Mouse (Mus musculus) brown adipose tissue, adult 24 weeks (tissue): ENCODE measurements around the gene Gm42906. TPM values are rescaled to one million over a fixed set of nuclear protein-coding genes. Genes with fewer than 3 reads are reported as not detected.

Source experiments
- H3K27ac ChIP-seq: fragments of 200-500 bp; replicated peaks from 2 replicates; pipeline ENCODE4 v1.5.1; 2012; ENCODE audit warnings: low read depth, mild to moderate bottlenecking, low read length
- H3K4me1 ChIP-seq: fragments of 200-500 bp; 2 replicates; pipeline ENCODE4 v1.6.1; 2012; ENCODE audit warnings: low read length, mixed read lengths; ENCODE audit not compliant: control insufficient read depth, insufficient read depth, insufficient read length
- H3K4me3 ChIP-seq: fragments of 200-500 bp; 2 replicates; pipeline ENCODE4 v1.5.1; 2012; ENCODE audit warnings: low read depth, mild to moderate bottlenecking, low read length, moderate library complexity; ENCODE audit not compliant: insufficient read depth
- polyA plus RNA-seq: library from polyadenylated mRNA; stranded (reverse); fragments of >200 nt; gene quantifications from 2 replicates; pipeline ENCODE4 v1.2.4, GENCODE M21; 2012; ENCODE audit not compliant: missing spikeins, insufficient read depth, insufficient read length

Gene Gm42906
- polyA plus RNA-seq, 1 experiment = not detected

DNA sequence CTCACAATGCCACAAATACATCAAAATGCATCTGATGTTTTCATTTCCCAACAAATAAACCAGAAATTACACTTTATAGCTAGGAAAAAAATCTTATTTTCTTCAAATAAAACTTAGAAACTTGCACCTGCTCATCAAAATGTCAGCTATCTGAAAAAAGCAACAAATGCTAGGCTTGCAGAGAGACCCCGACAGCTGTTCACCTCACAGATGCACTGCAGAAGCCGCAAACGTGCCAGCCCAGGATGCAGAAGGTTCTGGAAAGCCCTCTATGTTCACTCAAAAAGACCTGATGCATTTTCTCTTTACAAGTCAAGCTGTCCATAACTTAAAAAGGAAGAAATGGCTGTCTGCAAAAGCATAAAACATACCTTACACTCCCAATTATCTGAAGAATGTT is 214.9 kb downstream of the Gm42906 start:
- Histone ChIP-seq H3K4me1 (peaks cover 7% of the 10 kb centered on the region), H3K27ac (no peak overlapping the region), H3K4me3 (no peak overlapping the region)

DNA sequence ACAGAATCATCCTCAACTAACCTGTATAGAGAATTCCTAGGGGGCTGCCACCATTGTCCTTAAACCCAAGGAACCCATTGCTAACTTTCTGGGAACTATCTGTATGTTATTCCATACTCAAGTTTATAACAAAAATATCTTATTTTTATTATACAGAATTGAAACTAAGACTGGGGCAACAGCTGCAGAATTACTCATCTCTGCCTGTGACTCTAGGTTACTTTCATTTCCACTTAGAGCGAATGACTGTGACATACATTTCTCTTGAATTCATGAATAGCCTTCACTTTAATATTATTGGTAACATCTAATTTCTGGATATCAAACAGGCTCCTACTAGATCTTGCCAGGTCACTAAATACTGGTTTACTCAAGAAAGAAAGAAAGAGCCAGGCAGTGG is 217.1 kb downstream of the Gm42906 start:
- peak overlapping the region; percentile 58 for H3K27ac ChIP-seq
- H3K4me3 ChIP-seq = no peak overlapping the region
- peaks cover 5% of the 10 kb centered on the region; the same call in 1 of the 2 replicates for H3K4me1 ChIP-seq

DNA sequence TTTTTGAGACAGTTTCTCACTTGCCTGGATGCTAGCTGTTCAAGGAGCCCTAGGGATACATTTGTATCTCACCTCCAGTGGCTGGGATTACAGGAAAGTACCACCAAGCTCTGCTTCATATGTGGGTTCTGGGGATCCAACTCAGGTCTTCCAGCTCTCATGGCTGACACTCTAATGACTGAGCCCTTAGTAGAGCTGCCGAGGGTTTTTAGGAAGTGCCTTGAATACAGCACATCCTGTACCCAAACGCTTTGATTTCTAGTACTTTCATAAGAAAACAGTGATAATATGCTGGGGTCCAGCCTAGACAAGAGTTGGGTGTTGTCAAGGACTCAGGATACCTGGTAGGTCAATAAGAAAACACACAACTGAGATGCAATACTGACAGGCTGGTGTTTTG is 217.9 kb downstream of the Gm42906 start:
- Histone ChIP-seq H3K4me3 (no peak overlapping the region), H3K4me1 (0 out of 2 replicates have a peak, but pooled peaks cover 5% of the 10 kb centered on the region), H3K27ac (peak overlapping the region; percentile 50)

DNA sequence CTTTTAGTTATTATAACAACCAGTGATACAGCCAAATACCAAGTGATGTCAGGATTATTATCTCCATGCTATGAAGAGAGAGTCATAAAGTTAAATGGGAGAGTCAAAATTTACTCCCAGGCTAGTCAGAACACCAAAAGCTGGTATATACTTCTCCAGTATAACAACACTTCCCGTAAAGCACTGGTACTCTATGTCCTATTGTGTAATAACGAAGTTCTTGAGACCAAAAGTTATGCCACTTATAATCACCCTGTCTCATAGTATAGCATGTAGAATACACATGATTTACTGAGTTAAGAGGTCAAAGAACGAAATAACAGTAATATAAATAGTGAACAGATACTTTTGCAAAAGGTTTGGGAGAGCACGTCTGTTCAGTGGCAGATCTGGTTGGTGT is 222.9 kb downstream of the Gm42906 start:
- Histone ChIP-seq H3K27ac (no peak overlapping the region), H3K4me3 (no peak overlapping the region), H3K4me1 (peaks cover 7% of the 10 kb centered on the region)

DNA sequence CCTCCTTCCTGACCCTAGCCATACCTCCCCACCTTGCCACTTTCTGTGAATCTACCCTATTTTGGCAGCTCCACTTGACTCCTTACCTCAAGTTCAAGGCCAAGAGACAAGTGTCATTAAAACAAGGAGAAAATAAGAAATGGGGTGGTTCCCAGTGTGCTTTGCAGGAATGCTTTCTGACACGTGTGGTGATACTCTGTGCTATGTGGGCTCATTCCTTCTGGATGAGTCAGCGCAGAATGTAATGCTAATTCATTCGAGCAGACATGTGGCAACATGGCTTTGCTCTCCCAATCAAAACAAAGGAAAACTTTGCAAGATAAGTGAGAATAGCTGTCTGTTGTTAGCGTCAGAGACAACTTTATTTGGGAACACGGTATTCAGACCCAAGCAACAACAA is 225.0 kb downstream of the Gm42906 start:
- Histone ChIP-seq H3K27ac (no peak overlapping the region), H3K4me1 (peaks cover 12% of the 10 kb centered on the region), H3K4me3 (no peak overlapping the region)

DNA sequence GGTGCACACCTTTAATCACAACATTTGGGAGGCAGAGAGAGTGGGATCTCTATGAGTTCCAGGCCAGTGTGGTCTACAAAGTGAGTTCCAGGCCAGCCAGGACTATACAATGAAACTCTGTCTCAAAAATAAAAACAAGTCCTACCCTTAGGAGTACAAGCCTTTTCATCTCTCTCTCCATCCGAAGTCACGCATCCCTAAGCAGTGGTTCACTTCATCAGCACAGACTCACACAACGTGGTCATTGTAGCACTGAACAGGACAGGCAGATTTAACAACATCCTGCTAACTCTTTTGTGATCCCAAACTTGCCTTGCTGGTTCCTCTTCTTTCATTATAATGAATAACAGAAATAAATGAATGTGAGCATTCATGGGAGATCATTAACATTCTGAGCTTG is 226.7 kb downstream of the Gm42906 start:
- H3K4me1 ChIP-seq = peaks cover 14% of the 10 kb centered on the region
- no peak overlapping the region for H3K4me3 ChIP-seq

DNA sequence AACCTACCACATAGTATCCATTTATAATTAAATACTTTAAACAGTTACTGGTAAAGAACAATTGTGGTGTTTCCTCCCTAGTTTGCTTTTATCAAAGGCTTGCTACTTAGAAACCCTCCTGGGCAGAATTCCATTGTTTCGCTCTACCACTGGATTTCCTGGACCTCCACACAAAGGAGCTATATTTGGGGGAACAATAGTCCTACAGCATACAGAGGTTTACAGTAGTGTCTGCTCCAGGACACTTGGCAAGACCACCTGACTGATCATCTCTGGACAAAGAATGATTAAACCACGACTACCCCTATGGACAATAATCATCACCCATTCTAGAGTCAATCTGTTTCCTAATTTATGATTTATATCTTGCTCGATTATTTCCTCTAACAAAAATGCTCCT is 228.7 kb downstream of the Gm42906 start:
- H3K27ac ChIP-seq = no peak overlapping the region
- H3K4me1 ChIP-seq = peaks cover 15% of the 10 kb centered on the region
- H3K4me3 ChIP-seq = no peak overlapping the region

More for the DNA sequence above, 226.7 kb downstream of the Gm42906 start:
- no peak overlapping the region for H3K27ac ChIP-seq

DNA sequence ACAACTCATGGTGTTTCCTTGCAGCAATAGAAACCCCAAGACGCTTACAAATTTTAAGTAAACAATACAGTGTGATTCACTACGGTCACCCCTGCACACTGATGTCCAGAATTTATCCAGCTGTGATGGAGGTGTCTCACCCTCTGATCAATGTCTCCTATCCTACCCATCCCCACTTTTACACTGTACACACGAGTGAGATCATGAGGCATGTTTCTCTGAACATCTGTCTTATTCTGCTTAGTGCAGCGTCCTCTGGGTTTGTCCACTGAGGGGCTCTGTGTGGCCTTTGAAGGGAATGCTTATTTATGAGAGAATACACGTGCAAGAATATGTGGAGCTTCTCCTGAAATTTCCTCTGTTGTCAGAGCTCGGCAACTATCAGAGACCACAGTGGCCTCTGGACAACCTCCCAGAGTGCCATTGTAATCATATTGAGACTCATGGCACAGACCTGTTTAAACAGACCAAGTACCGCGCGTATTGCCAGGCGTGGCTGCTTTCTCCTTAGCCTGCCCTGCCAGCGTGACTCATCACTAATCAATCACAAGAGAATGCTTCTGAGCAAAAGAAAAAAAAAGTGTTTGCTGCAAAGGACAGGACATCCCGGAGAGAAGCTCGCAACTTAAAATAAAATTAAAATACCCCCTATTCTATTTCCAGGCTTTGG is 231.2 kb downstream of the Gm42906 start:
- Histone ChIP-seq H3K27ac (no peak overlapping the region), H3K4me3 (no peak overlapping the region), H3K4me1 (peaks cover 17% of the 10 kb centered on the region)

DNA sequence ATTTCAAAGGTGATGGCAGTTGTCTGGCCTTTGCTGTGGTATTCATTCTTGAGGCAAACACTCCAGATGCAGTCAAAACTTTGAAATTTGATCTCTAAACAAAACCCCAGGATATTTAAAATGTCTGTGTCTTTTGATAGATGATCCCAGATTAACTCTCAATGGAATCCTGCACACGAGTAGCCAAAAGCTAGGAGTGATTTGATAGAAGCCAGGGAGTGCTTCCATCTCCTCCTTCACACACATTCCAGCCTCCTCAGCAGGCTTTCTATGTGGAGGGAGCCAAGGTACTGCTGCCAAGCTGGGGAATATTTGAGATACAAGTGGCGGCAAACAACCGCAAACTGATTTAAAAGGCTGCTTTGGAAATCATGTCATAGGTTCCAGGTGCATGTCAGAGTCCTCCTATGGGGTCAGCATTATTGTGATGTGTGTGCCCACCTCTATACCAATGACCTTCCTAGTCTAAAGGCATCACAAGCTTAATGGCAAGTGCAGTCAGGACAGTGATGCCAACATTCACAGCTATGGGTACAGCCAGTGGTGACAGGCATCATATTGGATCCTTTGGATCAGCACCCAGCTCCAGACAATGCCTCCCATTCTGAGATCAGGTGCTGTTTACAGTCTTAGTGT is 234.0 kb downstream of the Gm42906 start:
- Histone ChIP-seq H3K4me3 (no peak overlapping the region), H3K4me1 (peaks cover 8% of the 10 kb centered on the region; the same call in 1 of the 2 replicates)

DNA sequence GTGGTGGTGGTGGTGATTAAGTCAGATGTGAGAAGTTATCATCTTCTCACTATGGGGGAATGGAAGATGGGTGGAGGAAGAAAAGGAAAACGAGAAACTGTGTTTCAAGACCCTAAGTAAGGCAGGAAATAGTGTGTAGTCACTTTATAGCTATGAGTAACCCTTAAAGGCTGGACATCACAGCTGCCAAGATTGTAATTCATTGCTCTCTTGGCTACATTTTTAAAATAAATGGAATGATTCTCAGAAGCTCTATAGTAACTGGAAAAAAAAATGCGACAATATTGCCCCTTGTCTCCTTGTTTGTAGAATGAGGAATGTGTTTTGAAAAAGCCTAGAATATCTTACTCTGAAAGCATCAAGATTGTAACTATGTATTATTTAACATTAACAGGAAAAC is 235.7 kb downstream of the Gm42906 start:
- Histone ChIP-seq H3K4me1 (peaks cover 5% of the 10 kb centered on the region), H3K4me3 (no peak overlapping the region), H3K27ac (no peak overlapping the region)

More for the DNA sequence above, 234.0 kb downstream of the Gm42906 start:
- no peak overlapping the region for H3K27ac ChIP-seq

DNA sequence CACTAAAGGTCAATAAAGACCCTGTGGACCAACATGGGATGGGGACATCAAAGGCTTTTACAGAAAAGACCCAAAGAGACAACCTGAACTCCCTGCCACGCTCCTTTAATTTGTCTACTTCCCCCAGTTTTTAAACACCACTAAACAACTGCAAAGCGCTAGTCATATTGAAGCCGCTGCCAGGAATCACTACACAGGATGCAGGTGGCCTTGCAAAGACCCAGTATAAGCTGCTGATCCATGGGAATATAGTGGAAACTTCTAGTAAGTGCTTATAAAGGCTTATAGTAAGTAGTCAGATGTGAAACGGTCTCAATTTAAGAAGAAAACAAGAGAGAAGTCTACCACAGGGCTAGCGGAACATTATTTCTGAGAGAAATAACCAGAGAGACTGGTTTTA is 237.2 kb downstream of the Gm42906 start:
- Histone ChIP-seq H3K27ac (no peak overlapping the region), H3K4me1 (peaks cover 9% of the 10 kb centered on the region), H3K4me3 (no peak overlapping the region)

DNA sequence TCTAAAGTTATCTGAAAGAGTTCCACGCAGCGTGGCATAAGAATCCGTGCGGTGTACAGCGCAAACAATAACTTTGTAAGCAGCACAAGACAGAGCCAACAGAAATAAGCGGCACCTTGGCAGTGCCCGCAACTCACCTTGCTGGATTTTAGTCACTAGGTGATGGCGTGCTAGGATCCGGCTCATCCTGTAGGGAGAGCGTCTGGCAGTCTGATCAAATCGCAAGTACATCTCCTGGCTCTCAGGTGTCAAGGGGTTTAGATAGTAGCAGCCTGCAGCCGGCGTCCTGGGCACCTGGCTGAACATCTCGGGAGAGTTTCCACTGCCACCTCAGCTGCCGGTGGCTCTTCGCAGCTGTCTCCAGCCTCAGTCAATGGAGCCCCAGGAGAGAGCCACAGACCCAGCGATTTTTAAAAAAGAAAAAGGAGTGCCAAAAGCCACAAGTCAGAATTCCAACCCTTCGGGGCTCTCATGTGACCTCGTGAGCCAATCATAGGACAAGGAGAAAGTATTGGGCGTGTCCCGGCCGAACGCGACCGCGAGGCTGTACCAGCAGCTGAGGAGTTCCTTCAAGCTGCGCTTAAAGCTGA is 238.1 kb downstream of the Gm42906 start:
- Histone ChIP-seq H3K4me3 (peak overlapping the region; percentile 91), H3K4me1 (peaks cover 15% of the 10 kb centered on the region), H3K27ac (peak overlapping the region; percentile 94)

DNA sequence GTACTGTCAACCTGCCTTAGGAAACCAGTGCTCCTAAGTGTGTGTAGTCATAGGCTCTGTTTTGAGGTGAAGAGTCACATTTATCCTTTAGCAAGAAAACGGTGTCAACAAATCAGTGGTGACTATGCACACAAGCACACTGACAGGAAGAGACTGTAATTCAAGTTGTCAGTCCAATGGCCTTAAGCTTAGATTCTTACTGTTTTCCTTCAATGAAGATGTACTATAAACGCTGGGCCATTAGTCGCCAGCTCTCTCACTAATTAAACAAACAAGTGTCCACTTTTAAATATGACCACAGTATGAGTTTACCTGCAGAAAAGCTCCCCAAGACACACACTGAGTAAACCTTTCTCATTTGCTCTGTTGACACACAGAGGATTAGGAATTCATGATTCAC is 238.6 kb downstream of the Gm42906 start:
- peak overlapping the region; percentile 94 for H3K27ac ChIP-seq
- peak overlapping the region; percentile 91 for H3K4me3 ChIP-seq
- peaks cover 15% of the 10 kb centered on the region for H3K4me1 ChIP-seq

DNA sequence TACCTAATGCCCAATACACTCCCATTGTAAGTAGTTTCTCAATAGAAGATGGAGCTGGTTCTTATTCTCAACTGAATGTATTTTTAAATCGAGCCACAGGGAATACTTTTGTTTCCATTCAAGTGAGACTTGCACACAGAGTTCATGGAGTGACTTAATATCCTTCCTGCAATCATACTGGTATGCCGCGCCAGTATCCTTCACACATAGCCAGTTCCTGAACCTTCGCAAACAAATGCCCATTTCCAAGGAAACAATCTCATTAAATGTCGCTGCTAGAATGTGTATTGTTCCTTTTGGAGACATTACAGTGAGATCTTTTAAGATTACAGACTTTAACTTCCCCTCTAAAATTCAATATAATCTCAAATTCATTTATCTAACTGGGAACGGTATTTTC is 239.3 kb downstream of the Gm42906 start:
- H3K4me3 ChIP-seq = no peak overlapping the region; the same call in 1 of the 2 replicates
- H3K27ac ChIP-seq = peak overlapping the region; percentile 11; the same call in 1 of the 2 replicates
- peaks cover 15% of the 10 kb centered on the region for H3K4me1 ChIP-seq

DNA sequence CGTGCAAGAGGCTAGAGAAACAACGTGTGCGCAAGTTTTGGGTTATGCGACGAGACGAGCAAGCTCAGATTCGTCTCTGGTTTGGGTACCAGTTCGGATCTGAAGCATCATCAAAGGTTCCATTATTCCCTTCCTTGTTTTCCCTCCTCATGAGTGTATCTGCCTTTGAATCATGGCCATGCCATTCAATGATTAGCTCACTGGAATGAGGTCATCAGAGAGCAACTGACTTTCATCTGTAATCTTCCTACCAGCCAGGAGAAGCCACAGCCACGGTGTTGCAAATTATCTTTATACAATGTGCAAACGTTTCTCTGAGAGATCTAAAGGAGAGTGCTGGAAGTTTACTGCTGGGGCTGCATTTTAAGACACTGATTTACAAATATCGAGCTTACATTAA is 240.6 kb downstream of the Gm42906 start:
- no peak overlapping the region for H3K27ac ChIP-seq
- no peak overlapping the region for H3K4me3 ChIP-seq
- H3K4me1 ChIP-seq = peaks cover 21% of the 10 kb centered on the region
